Mouse (Mus musculus): ENCODE measurements around the gene Lrrc57.

Gene Lrrc57

GRCm38 (mm10) chr2:120608830-120609723, at the start of gene Lrrc57, which contains the start of gene Haus2:
Gene Lrrc57, minus strand, starts transcription at chr2:120609520.
Gene Haus2, plus strand, starts transcription at chr2:120609383.
- peak; percentile 88 to 89 for DNase-seq

- peak in 1 of 2 experiments; percentile 3 for DNase-seq
Observed at GRCm38 (mm10) chr2:120658486-120658885, 49.2 kb upstream of the Lrrc57 start.

GRCm38 (mm10) chr2:120656711-120657110, 47.4 kb upstream of the Lrrc57 start:
- DNase-seq = no peak

- no peak for DNase-seq
Observed at GRCm38 (mm10) chr2:120655905-120656304, 46.6 kb upstream of the Lrrc57 start.

- DNase-seq = no peak
Observed at GRCm38 (mm10) chr2:120654693-120655092, 45.4 kb upstream of the Lrrc57 start.

GRCm38 (mm10) chr2:120652925-120653284, 43.6 kb upstream of the Lrrc57 start:
- DNase-seq = no peak

GRCm38 (mm10) chr2:120652256-120652924, 43.1 kb upstream of the Lrrc57 start:
- DNase-seq = no peak

- no peak for DNase-seq
Observed at GRCm38 (mm10) chr2:120646777-120647176, 37.5 kb upstream of the Lrrc57 start.

- DNase-seq = no peak
Observed at GRCm38 (mm10) chr2:120643836-120644235, 34.5 kb upstream of the Lrrc57 start.

GRCm38 (mm10) chr2:120640835-120641234, 31.5 kb upstream of the Lrrc57 start:
- DNase-seq = no peak

GRCm38 (mm10) chr2:120631957-120632356, 22.6 kb upstream of the Lrrc57 start:
- no peak for DNase-seq

- no peak for DNase-seq
Observed at GRCm38 (mm10) chr2:120631521-120631920, 22.2 kb upstream of the Lrrc57 start.

- DNase-seq = no peak
Observed at GRCm38 (mm10) chr2:120630655-120631054, 21.3 kb upstream of the Lrrc57 start.

- DNase-seq = no peak
Observed at GRCm38 (mm10) chr2:120630246-120630645, 20.9 kb upstream of the Lrrc57 start.

- DNase-seq = peak; percentile 95 to 98
Observed at GRCm38 (mm10) chr2:120628886-120629735, 19.8 kb upstream of the Lrrc57 start, which contains the start of gene Stard9. Gene Stard9, plus strand, starts transcription at chr2:120629121.

GRCm38 (mm10) chr2:120628076-120628865, 19.0 kb upstream of the Lrrc57 start:
- DNase-seq = peak in 1 of 2 experiments; percentile 12

- no peak for DNase-seq
Observed at GRCm38 (mm10) chr2:120622920-120623319, 13.6 kb upstream of the Lrrc57 start.

GRCm38 (mm10) chr2:120619538-120619937, 10.2 kb upstream of the Lrrc57 start:
- DNase-seq = no peak

GRCm38 (mm10) chr2:120616279-120617163, 7.2 kb upstream of the Lrrc57 start:
- DNase-seq = no peak

GRCm38 (mm10) chr2:120606021-120606690, 3.2 kb downstream of the Lrrc57 start:
- no peak for DNase-seq

All from cerebellum, postnatal 36 days (tissue).